Mouse (Mus musculus) CD8-positive naive resting alpha-beta T cell, adult 2 months (primary cell): Measurements from ENCODE around the gene Rcor2.

Experiments used
- DNase-seq, 2 experiments: peaks; one replicate each; pipeline ENCODE4 v3.0.0; 2022; ENCODE audit warnings: low read depth in 2 of 2, low spot score in 2 of 2

The Rcor2 gene

DNA sequence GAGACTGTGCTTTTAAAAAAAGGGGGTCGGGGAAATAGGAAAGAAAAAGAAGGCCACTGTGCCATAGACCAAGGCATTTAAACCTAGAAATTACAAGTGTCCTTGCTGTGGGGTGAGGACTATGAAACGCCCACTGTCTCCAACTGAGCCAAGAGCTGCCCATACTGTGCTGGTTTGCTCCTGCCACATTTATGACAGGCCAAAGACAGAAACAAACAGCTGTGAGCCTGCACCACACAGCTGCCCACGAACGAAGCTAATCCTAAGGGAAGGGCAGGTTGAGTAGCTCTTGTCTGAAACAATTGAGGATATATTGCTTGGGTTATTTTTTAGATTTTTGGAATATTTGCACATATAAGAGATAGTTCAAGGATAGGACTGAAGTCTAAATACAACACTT, 49.7 kb downstream of the Rcor2 start:
- DNase-seq, result no peak

DNA sequence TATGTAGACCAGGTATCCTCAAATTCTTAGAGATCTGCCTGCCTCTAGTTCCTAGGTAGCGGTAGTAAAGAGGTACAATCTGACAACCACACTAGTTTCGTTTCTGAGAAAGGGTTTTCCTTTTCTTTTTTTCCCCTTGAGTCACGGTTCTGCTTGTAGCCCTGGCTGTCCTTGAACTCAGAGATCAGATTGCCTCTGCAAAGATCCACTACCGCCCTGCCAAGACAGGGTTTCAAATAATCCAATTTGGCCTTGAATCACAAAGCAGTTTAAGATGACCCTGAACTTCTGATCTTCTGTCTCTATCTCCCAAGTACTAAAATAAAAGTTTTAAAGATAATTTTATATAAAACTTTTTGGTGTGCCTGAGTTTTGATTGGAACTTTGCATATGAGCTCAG, 50.6 kb downstream of the Rcor2 start:
- DNase-seq, result no peak

GRCm38 (mm10) chr19:7320181-7320580, 53.1 kb downstream of the Rcor2 start:
- no peak for DNase-seq

- DNase-seq, result no peak
These were observed 54.3 kb downstream of the Rcor2 start for GRCm38 (mm10) chr19:7321391-7321790.
